Mouse (Mus musculus) thymus, adult 2 months (tissue): Measurements from ENCODE around the gene Rbm3.

Source experiments
- CTCF ChIP-seq: fragments of 200-500 bp; IDR thresholded peaks from 2 replicates; pipeline ENCODE4 v1.5.1; 2012; ENCODE audit warnings: mild to moderate bottlenecking, control low read depth, low read length, moderate library complexity, borderline replicate concordance; ENCODE audit not compliant: control insufficient read depth, poor library complexity, insufficient read depth; ENCODE audit errors: extremely low read depth
- POLR2A ChIP-seq: fragments of 200-500 bp; IDR thresholded peaks from 2 replicates; pipeline ENCODE4 v1.6.1; 2012; ENCODE audit warnings: mild to moderate bottlenecking, low read length, control low read depth, moderate library complexity; ENCODE audit not compliant: control insufficient read depth, poor library complexity, insufficient read depth; ENCODE audit errors: extremely low read depth

DNA sequence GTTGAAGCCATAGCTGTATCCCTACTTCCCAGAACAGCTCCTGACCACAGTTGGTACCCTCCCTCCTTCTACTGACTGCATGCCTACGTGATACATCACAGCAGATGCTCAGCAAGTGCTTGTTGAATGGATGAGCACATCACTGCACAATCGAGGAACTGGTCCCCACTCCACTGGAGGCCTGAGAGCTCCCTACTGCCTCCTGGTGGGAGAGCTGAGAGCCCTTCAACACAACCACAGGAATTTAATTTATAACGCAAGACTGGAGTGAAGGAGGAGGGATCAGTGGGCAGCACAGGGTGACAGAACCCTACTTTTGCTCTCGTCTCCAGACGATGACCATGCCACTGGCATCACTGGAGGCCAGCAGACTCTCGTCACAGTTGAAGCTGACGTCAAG, 20.4 kb downstream of the Rbm3 start:
- no peak for TF ChIP-seq CTCF
- no peak for TF ChIP-seq POLR2A
